Mouse (Mus musculus): ENCODE measurements around the gene Agpat2. TPM values are rescaled to one million over a fixed set of nuclear protein-coding genes. Genes with fewer than 3 reads are reported as not detected.

Gene Agpat2
- polyA plus RNA-seq (2012; rRNA removed): 5.7 and 11.7 TPM in 2 replicates

GRCm38 (mm10) chr2:26603720-26604671 is at the start of gene Agpat2:
Agpat2 (minus strand) TSS chr2:26604417.

GRCm38 (mm10) chr2:26627921-26628739 is 23.9 kb upstream of the Agpat2 start, which contains the start of gene Fam69b:
Fam69b (plus strand) TSS chr2:26628457.

GRCm38 (mm10) chr2:26586294-26587043 is 17.7 kb downstream of the Agpat2 start, which contains the start of gene Gm20532:
Gm20532 (plus strand) TSS chr2:26586639.

GRCm38 (mm10) chr2:26579714-26580113 is 24.5 kb downstream of the Agpat2 start, which contains the start of gene Egfl7:
Egfl7 (plus strand) TSS chr2:26580014.

Other genes with a start within 250 kb of the Agpat2 start
- gene Card9, start 243.5 kb downstream of the Agpat2 start, polyA plus RNA-seq (2012; rRNA removed): 2.5 and 3.2 TPM in 2 replicates
- 38.3 and 45.5 TPM in 2 replicates for gene Snapc4, start 223.8 kb downstream of the Agpat2 start, polyA plus RNA-seq (2012; rRNA removed)
- 171 and 203 TPM in 2 replicates for gene Entr1, start 215.1 kb downstream of the Agpat2 start, polyA plus RNA-seq (2012; rRNA removed)
- gene Pmpca, start 215.1 kb downstream of the Agpat2 start, polyA plus RNA-seq (2012; rRNA removed): 113 and 121 TPM in 2 replicates
- gene Inpp5e, start 195.2 kb downstream of the Agpat2 start, polyA plus RNA-seq (2012; rRNA removed): 37.1 and 43.5 TPM in 2 replicates
- 36.5 and 43.9 TPM in 2 replicates for gene Sec16a, start 159.2 kb downstream of the Agpat2 start, polyA plus RNA-seq (2012; rRNA removed)
- 38.0 and 39.8 TPM in 2 replicates for gene Notch1, start 87.8 kb downstream of the Agpat2 start, polyA plus RNA-seq (2012; rRNA removed)
- gene Egfl7, start 24.4 kb downstream of the Agpat2 start, polyA plus RNA-seq (2012; rRNA removed): 105 and 158 TPM in 2 replicates
- gene Gm20532, start 17.8 kb downstream of the Agpat2 start, polyA plus RNA-seq (2012; rRNA removed): not detected in 2 replicates
- 28.6 and 42.2 TPM in 2 replicates for gene Fam69b, start 24.0 kb upstream of the Agpat2 start, polyA plus RNA-seq (2012; rRNA removed)
- not detected in 2 replicates for gene Lcn4, start 66.9 kb upstream of the Agpat2 start, polyA plus RNA-seq (2012; rRNA removed)